Mouse (Mus musculus) bone marrow, adult 2 months (tissue): Measurements from ENCODE around the gene Lrrc8b.

Experiments used
- CTCF ChIP-seq: fragments of 200-500 bp; IDR thresholded peaks from 2 replicates; pipeline ENCODE4 v1.5.1; 2011; ENCODE audit warnings: low read length, control low read depth; ENCODE audit not compliant: control insufficient read depth, insufficient read depth
- POLR2A ChIP-seq: fragments of 200-500 bp; IDR thresholded peaks from 2 replicates; pipeline ENCODE4 v1.6.1; 2011; ENCODE audit warnings: low read depth, mild to moderate bottlenecking, control low read depth, low read length, borderline replicate concordance; ENCODE audit not compliant: control insufficient read depth

DNA sequence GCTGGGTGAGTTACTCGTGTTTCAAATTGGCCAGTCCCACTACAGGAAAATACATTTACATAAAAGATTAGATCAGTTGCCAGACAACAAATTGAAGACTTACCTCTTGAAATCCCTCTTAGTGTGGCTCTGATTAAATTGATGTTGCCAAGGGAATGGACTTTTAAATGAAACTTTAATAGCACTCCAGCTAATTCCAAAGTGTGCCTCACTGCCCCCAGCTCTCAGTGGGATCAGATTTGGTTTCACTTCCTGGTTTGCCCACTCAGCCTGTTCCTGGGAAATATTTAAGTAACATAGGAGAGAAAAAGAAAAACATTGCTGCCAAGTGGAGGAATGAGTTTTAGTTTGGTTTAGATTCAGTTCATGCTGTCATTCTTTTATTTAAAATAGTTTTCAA lies 38.5 kb downstream of the Lrrc8b start:
- no peak for TF ChIP-seq CTCF
- TF ChIP-seq POLR2A = no peak
